In the genomic region with DNA sequence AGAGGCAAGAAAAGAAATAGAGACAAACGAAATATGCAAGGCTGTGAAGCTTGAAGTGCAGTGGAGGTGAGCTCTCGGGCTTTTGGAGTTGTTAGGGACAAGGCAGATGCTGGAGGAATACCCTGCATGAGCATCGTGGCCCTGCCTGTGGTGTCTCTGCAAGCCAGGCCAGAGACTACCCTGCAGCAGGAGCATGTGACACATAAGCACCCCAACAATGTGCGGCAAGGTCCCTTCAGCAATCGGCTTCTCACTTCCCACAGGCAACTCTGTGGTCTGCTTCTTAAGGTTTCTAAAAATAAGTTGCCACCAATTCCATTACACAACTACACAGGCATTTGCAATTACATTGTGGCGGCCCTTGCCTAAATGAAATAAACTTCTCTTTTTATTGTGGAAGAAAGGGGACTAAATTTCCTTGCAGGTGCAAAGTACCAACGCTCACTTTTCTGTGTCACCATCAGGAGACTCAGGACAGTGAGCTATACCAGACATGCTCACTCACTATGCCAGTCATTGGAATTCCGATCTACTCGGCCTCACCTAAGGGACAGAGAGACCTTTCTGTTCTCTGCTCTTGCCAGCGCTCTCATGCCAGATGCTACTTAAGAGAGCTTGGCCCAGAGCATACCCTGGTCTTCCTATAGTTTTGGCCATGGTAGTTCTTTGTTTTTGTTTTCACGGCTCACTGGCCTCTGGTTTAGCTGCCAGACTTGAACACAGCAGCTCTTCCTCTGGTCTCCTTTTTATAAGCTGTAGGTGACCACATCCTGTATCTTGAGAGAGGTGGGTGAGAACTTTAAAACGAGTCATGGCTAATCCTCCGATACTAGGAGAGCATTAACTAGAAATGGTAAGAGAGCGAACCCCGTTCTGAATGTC, we compare ENCODE assay signal across 10 mouse cellular contexts. TPM values are rescaled to one million over a fixed set of nuclear protein-coding genes. Genes with fewer than 3 reads are reported as not detected.
DNase-seq lines count a peak whose midpoint lies in the region; ATAC-seq and TF ChIP-seq lines count a peak whose summit lies in the region.
"Had no signal": no experiment of that assay in that cellular context is flagged by ENCODE, and none has a peak within 500 bp of the region (broad histone marks: within the 10 kb centered on the region; RNA-seq: fewer than 3 reads in every experiment).

No protein-coding gene starts in this region.

- peaks cover 28% of the 10 kb centered on the region for H3K4me1 ChIP-seq in heart, embryonic 16.5 days (ENCODE audit: control insufficient read depth, insufficient read depth, low read length)
- no peaks in the 10 kb centered on the region for H3K4me1 ChIP-seq in forebrain, postnatal 0 days (ENCODE audit: insufficient read depth)

- H3K9ac ChIP-seq in heart, embryonic 16.5 days (ENCODE audit: low read length), result peak overlapping the region; percentile 56; the same call in 1 of the 2 replicates
- H3K9ac ChIP-seq in forebrain, postnatal 0 days, result no peak overlapping the region

- ATAC-seq in heart, embryonic 16.5 days (replicated peaks; ENCODE audit: extremely low read depth, insufficient read depth, low FRiP score), result peak; percentile 85
- peak; percentile 41 for ATAC-seq in megakaryocyte-erythroid progenitor cell, adult 5-6 weeks (replicated peaks; ENCODE audit: low FRiP score, low TSS enrichment, poor library complexity, severe bottlenecking)
- ATAC-seq in forebrain, postnatal 0 days, result no peak

- DNase-seq in heart, adult 11 months, result peak; percentile 89
- no peak for DNase-seq in heart, postnatal 25 days (ENCODE audit: low spot score)
- DNase-seq in T-cell, adult 2 months (ENCODE audit: low spot score), result peak; percentile 15
- no peak for DNase-seq in embryo, embryonic 10.5 days (ENCODE audit: low spot score)
- DNase-seq in forebrain, postnatal 0 days, result no peak
- DNase-seq in yolk sac, embryonic 10.5 days (ENCODE audit: low spot score), result no peak
- DNase-seq: adrenal gland, postnatal 36 days; gastrocnemius, postnatal 14 days had no signal

- no peak for TF ChIP-seq CTCF in forebrain, postnatal 0 days (IDR thresholded peaks at IDR 0.05; ENCODE audit: low read depth)

- no peaks in the 10 kb centered on the region for H3K36me3 ChIP-seq in heart, embryonic 16.5 days (ENCODE audit: control insufficient read depth, insufficient read depth)
- no peaks in the 10 kb centered on the region for H3K36me3 ChIP-seq in forebrain, postnatal 0 days (ENCODE audit: insufficient read depth)

- intact Hi-C loops in heart, postnatal 25 days (cut with DNase I), result no loop called here

- H3K9me3 ChIP-seq in heart, embryonic 16.5 days (replicated peaks; ENCODE audit: control insufficient read depth, low read length), result no peaks in the 10 kb centered on the region
- H3K9me3 ChIP-seq in forebrain, postnatal 0 days (ENCODE audit: low read length), result no peaks in the 10 kb centered on the region

- WGBS in heart, embryonic 16.5 days, result 35% methylated on average over 15 of the region's 15 CpGs
- WGBS in forebrain, postnatal 0 days, result 79% methylated on average over 15 of the region's 15 CpGs

- no peak overlapping the region for H3K4me3 ChIP-seq in heart, embryonic 16.5 days (ENCODE audit: low read length)
- H3K4me3 ChIP-seq in forebrain, postnatal 0 days (ENCODE audit: low read depth, low read length), result no peak overlapping the region

- H3K27me3 ChIP-seq in heart, embryonic 16.5 days (ENCODE audit: control insufficient read depth, insufficient read depth, low read length), result no peaks in the 10 kb centered on the region
- no peaks in the 10 kb centered on the region for H3K27me3 ChIP-seq in forebrain, postnatal 0 days (ENCODE audit: insufficient read depth, low read length)

- H3K4me2 ChIP-seq in heart, embryonic 16.5 days (ENCODE audit: low read depth, low read length), result peak overlapping the region; percentile 36
- H3K4me2 ChIP-seq in forebrain, postnatal 0 days (ENCODE audit: low read depth), result no peak overlapping the region

- peak overlapping the region; percentile 93 for H3K27ac ChIP-seq in heart, embryonic 16.5 days (ENCODE audit: low read length)
- H3K27ac ChIP-seq in forebrain, postnatal 0 days (ENCODE audit: low read depth, low read length), result no peak overlapping the region

RNA-seq across cellular contexts. Expression of a gene that starts 28.7 kb away (rescaled TPM):
- total RNA-seq in heart, postnatal 25 days (2021), result 10 to 100 TPM; 26.9 to 28.3 TPM
- 9.6 and 11.1 TPM in 2 replicates for polyA plus RNA-seq in heart, embryonic 16.5 days (2015; fragmentation: Nextera tagmentation; extraction: Ambion mirVana)
- total RNA-seq in megakaryocyte-erythroid progenitor cell, adult 5-6 weeks (2014; fragmentation: Nextera tagmentation), result 20.8 and 25.4 TPM in 2 replicates
- total RNA-seq in megakaryocyte-erythroid progenitor cell, adult 5-6 weeks (2017), result 8.4 and 10.6 TPM in 2 replicates
- 2.7 and 3.2 TPM in 2 replicates for total RNA-seq in forebrain, postnatal 0 days (2014; rRNA removed)
- polyA plus RNA-seq in forebrain, postnatal 0 days (2015; fragmentation: Nextera tagmentation; extraction: Ambion mirVana), result 1.3 and 1.8 TPM in 2 replicates

RNA-seq across cellular contexts. Expression of a gene that starts 49.8 kb away (rescaled TPM):
- total RNA-seq in heart, postnatal 25 days (2021), result 10 to 100 TPM; 19.9 to 20.9 TPM
- 40.2 and 43.4 TPM in 2 replicates for polyA plus RNA-seq in heart, embryonic 16.5 days (2015; fragmentation: Nextera tagmentation; extraction: Ambion mirVana)
- total RNA-seq in megakaryocyte-erythroid progenitor cell, adult 5-6 weeks (2014; fragmentation: Nextera tagmentation), result 38.7 and 54.7 TPM in 2 replicates
- total RNA-seq in megakaryocyte-erythroid progenitor cell, adult 5-6 weeks (2017), result 5.6 and 7.7 TPM in 2 replicates
- total RNA-seq in forebrain, postnatal 0 days (2014; rRNA removed), result 12.2 and 26.0 TPM in 2 replicates
- 41.7 and 56.4 TPM in 2 replicates for polyA plus RNA-seq in forebrain, postnatal 0 days (2015; fragmentation: Nextera tagmentation; extraction: Ambion mirVana)

Comparison
In these comparisons a context has a peak if more than half of its experiments do, and no peak if none do; other contexts are left out.
1. DNase-seq: peak in heart, adult 11 months (single experiment) and T-cell, adult 2 months (single experiment); none in heart, postnatal 25 days (single experiment), embryo, embryonic 10.5 days (single experiment), forebrain, postnatal 0 days (single experiment) and yolk sac, embryonic 10.5 days (single experiment).